Mouse (Mus musculus) T-helper 1 cell (primary cell): ENCODE measurements around the gene Cd70.

ENCODE experiments used
- in situ Hi-C: fragments of 300-600 bp; cut with MboI, MseI; formaldehyde crosslinking; loops from one replicate; pipeline ENCODE4 v1.15.1; 2025; ENCODE audit warnings: high pct_unique_total_duplicates

Cd70 gene

GRCm38 (mm10) chr17:57098321-57098720 is 51.3 kb downstream of the Cd70 start:
- in situ Hi-C loops, result no loop called here

DNA sequence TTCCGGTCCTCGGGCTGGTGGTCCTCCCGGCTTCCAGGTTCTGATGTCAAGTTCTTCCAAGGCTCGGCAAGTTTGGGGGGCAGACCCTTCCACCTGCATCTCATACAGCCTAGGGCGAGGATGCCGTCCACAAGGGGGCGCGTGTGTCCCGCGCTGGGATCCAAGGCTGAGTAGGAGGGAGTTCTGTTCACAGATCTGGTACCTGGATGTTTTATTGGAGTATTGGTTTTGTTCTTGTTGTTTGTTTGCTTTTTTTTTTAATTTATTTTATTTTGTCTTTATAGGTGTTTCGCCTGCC is 53.0 kb downstream of the Cd70 start:
- in situ Hi-C loops, result no loop called here
